In the genomic region with DNA sequence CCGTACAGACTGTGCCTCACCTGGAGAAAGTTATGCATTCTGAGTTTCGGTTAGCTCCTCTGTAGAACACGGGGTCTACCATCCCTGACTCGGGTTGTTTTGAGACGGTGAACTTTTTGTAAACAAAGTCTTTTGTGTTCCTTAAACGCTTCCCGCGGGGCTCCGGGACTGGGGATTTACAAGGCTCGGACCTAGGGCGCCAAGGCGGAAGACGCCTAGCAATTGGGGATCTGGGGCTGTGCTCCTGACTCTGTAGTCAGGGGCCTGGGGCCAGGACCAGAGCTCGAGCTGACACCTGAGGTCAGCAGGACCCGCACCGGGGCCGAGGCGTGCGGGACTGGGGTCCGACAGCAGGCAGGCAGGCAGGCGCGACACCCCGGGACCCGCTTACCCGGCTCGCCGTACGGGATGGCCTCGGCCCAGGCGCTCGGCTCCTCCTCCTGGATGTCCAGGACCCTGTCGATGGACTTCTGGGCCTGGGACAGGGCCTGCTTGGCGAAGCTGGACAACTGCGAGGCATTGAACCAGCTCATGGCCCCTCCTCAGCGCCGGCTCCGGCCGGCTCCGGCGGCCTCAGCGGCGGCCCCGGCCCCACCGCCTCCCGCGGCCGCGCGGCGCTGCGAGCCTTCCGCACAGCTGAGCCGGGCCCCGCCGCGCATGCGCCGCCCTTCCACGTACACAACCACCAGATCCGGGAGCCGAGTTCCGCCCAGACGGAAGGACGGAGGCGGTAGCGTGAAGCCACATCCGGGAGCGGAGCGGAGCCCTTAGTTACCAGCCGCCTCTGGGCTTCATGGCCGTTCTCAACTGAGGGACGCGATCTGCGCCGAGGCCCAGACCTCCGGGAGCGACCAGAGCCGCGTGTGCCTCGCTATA, we compare ENCODE assay signal across 8 mouse cellular contexts. TPM values are rescaled to one million over a fixed set of nuclear protein-coding genes. Genes with fewer than 3 reads are reported as not detected.
A peak's percentile ranks its signal among the peaks of the same experiment; 100 is the strongest.
DNase-seq lines count a peak whose midpoint lies in the region; ATAC-seq and TF ChIP-seq lines count a peak whose summit lies in the region.

A gene (minus strand): TSS at position 632 of the 876 bp plus-strand sequence.

- in situ Hi-C loops in CH12.LX (cut with MboI; ENCODE audit: low pct_ligation_motif_present, low pct_unique_long_range_greater_than_20kb, low sequenced_read_pairs), result no loop called here

- no peak for TF ChIP-seq EP300 in CH12.LX (IDR thresholded peaks at IDR 0.05; ENCODE audit: low read length)
- TF ChIP-seq EP300 in heart, postnatal 0 days (IDR thresholded peaks at IDR 0.05; ENCODE audit: low read depth), result no peak; the same call in 1 of the 2 replicates

- TF ChIP-seq POLR2A in CH12.LX (IDR thresholded peaks at IDR 0.05; ENCODE audit: low read depth, low read length), result peak; percentile 95
- TF ChIP-seq POLR2A in testis, adult 2 months (IDR thresholded peaks at IDR 0.05; ENCODE audit: control insufficient read depth, low read depth, low read length), result peak; percentile 98

- peak within 1 kb of the TSS; percentile 75 to 95 (median 92) for H3K4me3 ChIP-seq in CH12.LX (replicated peaks in 1 of 3; ENCODE audit: low read depth in 2 of 3, low read length in 2 of 3, poor library complexity in 1 of 3)
- peak within 1 kb of the TSS; percentile 78 for H3K4me3 ChIP-seq in forebrain, embryonic 12.5 days (replicated peaks)
- peak within 1 kb of the TSS; percentile 91 for H3K4me3 ChIP-seq in heart, postnatal 0 days (ENCODE audit: low read depth, low read length)
- peak within 1 kb of the TSS; percentile 99 for H3K4me3 ChIP-seq in liver, embryonic 16.5 days (ENCODE audit: low read depth, low read length)
- H3K4me3 ChIP-seq in neural tube, embryonic 13.5 days, result peak within 1 kb of the TSS; percentile 83
- peak within 1 kb of the TSS; percentile 92 for H3K4me3 ChIP-seq in testis, adult 2 months (ENCODE audit: control insufficient read depth, low read depth, low read length)

- H3K9ac ChIP-seq in CH12.LX (ENCODE audit: insufficient read depth, low read depth), result peak within 1 kb of the TSS; percentile 90
- H3K9ac ChIP-seq in forebrain, embryonic 12.5 days, result peak within 1 kb of the TSS; percentile 84
- peak within 1 kb of the TSS; percentile 96 for H3K9ac ChIP-seq in heart, postnatal 0 days (replicated peaks; ENCODE audit: low read depth, low read length)
- H3K9ac ChIP-seq in liver, embryonic 16.5 days (ENCODE audit: low read depth, low read length), result peak within 1 kb of the TSS; percentile 99
- H3K9ac ChIP-seq in neural tube, embryonic 13.5 days, result peak within 1 kb of the TSS; percentile 92

- peaks cover 2 to 54% of the 10 kb centered on the region in 2 experiments; a peak in 3 of 4 replicates for H3K4me1 ChIP-seq in CH12.LX (ENCODE audit: control insufficient read depth in 1 of 2, insufficient read depth in 2 of 2)
- H3K4me1 ChIP-seq in forebrain, embryonic 12.5 days, result peaks cover 16% of the 10 kb centered on the region
- H3K4me1 ChIP-seq in heart, postnatal 0 days (ENCODE audit: control insufficient read depth, insufficient read depth), result peaks cover 13% of the 10 kb centered on the region
- H3K4me1 ChIP-seq in liver, embryonic 16.5 days (ENCODE audit: control insufficient read depth, low read depth, low read length), result peaks cover 22% of the 10 kb centered on the region
- H3K4me1 ChIP-seq in neural tube, embryonic 13.5 days (replicated peaks), result peaks cover 35% of the 10 kb centered on the region
- peaks cover 4% of the 10 kb centered on the region; the same call in 1 of the 2 replicates for H3K4me1 ChIP-seq in testis, adult 2 months (ENCODE audit: control insufficient read depth, insufficient read depth, low read length)

- peak within 1 kb of the TSS; percentile 93 for H3K4me2 ChIP-seq in CH12.LX (ENCODE audit: insufficient read depth, low read depth, poor library complexity, severe bottlenecking)
- H3K4me2 ChIP-seq in forebrain, embryonic 12.5 days, result peak within 1 kb of the TSS; percentile 57
- H3K4me2 ChIP-seq in heart, postnatal 0 days (ENCODE audit: low read depth, low read length), result peak within 1 kb of the TSS; percentile 68
- H3K4me2 ChIP-seq in liver, embryonic 16.5 days (ENCODE audit: low read depth, low read length), result peak within 1 kb of the TSS; percentile 75
- peak within 1 kb of the TSS; percentile 62 for H3K4me2 ChIP-seq in neural tube, embryonic 13.5 days

- peaks cover 30% of the 10 kb centered on the region for H3K79me2 ChIP-seq in CH12.LX (replicated peaks; ENCODE audit: control insufficient read depth, extremely low read depth, insufficient read depth, poor library complexity, severe bottlenecking)

- H3K9me3 ChIP-seq in CH12.LX (replicated peaks; ENCODE audit: low read length), result no peaks in the 10 kb centered on the region
- H3K9me3 ChIP-seq in forebrain, embryonic 12.5 days, result no peaks in the 10 kb centered on the region
- H3K9me3 ChIP-seq in heart, postnatal 0 days (replicated peaks; ENCODE audit: control insufficient read depth, low read length), result no peaks in the 10 kb centered on the region
- H3K9me3 ChIP-seq in liver, embryonic 16.5 days (replicated peaks; ENCODE audit: control insufficient read depth, low read length), result no peaks in the 10 kb centered on the region
- H3K9me3 ChIP-seq in neural tube, embryonic 13.5 days, result no peaks in the 10 kb centered on the region

- H3K36me3 ChIP-seq in CH12.LX (replicated peaks in 1 of 2; ENCODE audit: control insufficient read depth in 1 of 2, insufficient read depth in 1 of 2, low read length in 1 of 2), result peaks cover 5 to 26% of the 10 kb centered on the region in 2 experiments
- peaks cover 15% of the 10 kb centered on the region for H3K36me3 ChIP-seq in forebrain, embryonic 12.5 days (replicated peaks)
- peaks cover 19% of the 10 kb centered on the region; the same call in 1 of the 2 replicates for H3K36me3 ChIP-seq in heart, postnatal 0 days (replicated peaks; ENCODE audit: control insufficient read depth, insufficient read depth, low read length)
- peaks cover 5% of the 10 kb centered on the region for H3K36me3 ChIP-seq in liver, embryonic 16.5 days (ENCODE audit: control insufficient read depth, insufficient read depth)
- H3K36me3 ChIP-seq in neural tube, embryonic 13.5 days, result peaks cover 20% of the 10 kb centered on the region
- peaks cover 3% of the 10 kb centered on the region for H3K36me3 ChIP-seq in testis, adult 2 months (ENCODE audit: control insufficient read depth, insufficient read depth, low read length)

- WGBS in forebrain, embryonic 12.5 days, result under 1% methylated on average over 77 of the region's 80 CpGs
- WGBS in heart, postnatal 0 days, result under 1% methylated on average over 78 of the region's 80 CpGs
- under 1% methylated on average over 80 of the region's 80 CpGs for WGBS in liver, embryonic 16.5 days (ENCODE audit: insufficient replicate concordance)
- WGBS in neural tube, embryonic 13.5 days, result under 1% methylated on average over 79 of the region's 80 CpGs

- H3K27ac ChIP-seq in CH12.LX (ENCODE audit: insufficient read depth, low read depth), result peak within 1 kb of the TSS; percentile 85
- peak within 1 kb of the TSS; percentile 92 for H3K27ac ChIP-seq in forebrain, embryonic 12.5 days
- peak within 1 kb of the TSS; percentile 89 for H3K27ac ChIP-seq in heart, postnatal 0 days (ENCODE audit: low read depth)
- H3K27ac ChIP-seq in liver, embryonic 16.5 days (ENCODE audit: low read length), result peak within 1 kb of the TSS; percentile 93
- peak within 1 kb of the TSS; percentile 91 for H3K27ac ChIP-seq in neural tube, embryonic 13.5 days (replicated peaks)
- peak within 1 kb of the TSS; percentile 98 for H3K27ac ChIP-seq in testis, adult 2 months (ENCODE audit: control insufficient read depth, insufficient read depth, low read depth, low read length)

- dilution Hi-C loops in CH12.LX (cut with MboI; ENCODE audit: extremely low pct_ligation_motif_present, extremely low pct_unique_long_range_greater_than_20kb, low sequenced_read_pairs), result no loop called here

- peak; percentile 93 for DNase-seq in CH12.LX (ENCODE audit: extremely low read depth)
- DNase-seq in c-Kit-positive CD71-positive TER-119-negative erythroid progenitor cells, embryonic 14.5 days (ENCODE audit: low read depth), result peak; percentile 86
- DNase-seq in heart, postnatal 0 days (ENCODE audit: low spot score), result peak; percentile 93
- DNase-seq in kidney, postnatal 4 days, result peak; percentile 97 to 98

- no peak for TF ChIP-seq RAD21 in CH12.LX (IDR thresholded peaks at IDR 0.05; ENCODE audit: low read depth, low read length)

- ATAC-seq in forebrain, embryonic 12.5 days (ENCODE audit: low FRiP score), result peak; percentile 98
- ATAC-seq in heart, postnatal 0 days (ENCODE audit: insufficient read depth, low read depth), result peak; percentile 97
- ATAC-seq in liver, embryonic 16.5 days (ENCODE audit: low read depth), result peak; percentile 99
- ATAC-seq in neural tube, embryonic 13.5 days (ENCODE audit: low read depth), result peak; percentile 98

- no peak for TF ChIP-seq CTCF in CH12.LX (conservative IDR thresholded peaks at IDR 0.05 in 1 of 2, IDR thresholded peaks at IDR 0.05 in 1 of 2; ENCODE audit: low read depth in 2 of 2, low read length in 2 of 2)
- TF ChIP-seq CTCF in heart, postnatal 0 days (IDR thresholded peaks at IDR 0.05; ENCODE audit: low read depth), result no peak
- no peak for TF ChIP-seq CTCF in testis, adult 2 months (IDR thresholded peaks at IDR 0.05; ENCODE audit: control insufficient read depth, insufficient read depth, insufficient replicate concordance, low read depth, low read length)

- no peaks in the 10 kb centered on the region for H3K27me3 ChIP-seq in CH12.LX (replicated peaks)
- no peaks in the 10 kb centered on the region for H3K27me3 ChIP-seq in forebrain, embryonic 12.5 days
- H3K27me3 ChIP-seq in heart, postnatal 0 days (ENCODE audit: control insufficient read depth, insufficient read depth, low read length), result no peaks in the 10 kb centered on the region
- no peaks in the 10 kb centered on the region for H3K27me3 ChIP-seq in liver, embryonic 16.5 days (ENCODE audit: control insufficient read depth, insufficient read depth, low read depth, low read length)
- H3K27me3 ChIP-seq in neural tube, embryonic 13.5 days, result no peaks in the 10 kb centered on the region
- no peaks in the 10 kb centered on the region for H3K27me3 ChIP-seq in testis, adult 2 months (ENCODE audit: control insufficient read depth, insufficient read depth, low read length)

TF ChIP-seq in CH12.LX, 34 proteins besides CTCF, POLR2A, EP300 and RAD21 (continues in another document):
- TF ChIP-seq NELFE (IDR thresholded peaks at IDR 0.05; ENCODE audit: low read depth, low read length), result peak; percentile 93; the same call in 1 of the 2 replicates

RNA-seq across cellular contexts. Expression of the gene that starts here (rescaled TPM):
- total RNA-seq in CH12.LX (2012; rRNA removed), result 22.3 and 23.5 TPM in 2 replicates
- 12.7 and 13.7 TPM in 2 replicates for total RNA-seq in CH12.LX (2014; rRNA removed)
- 25.1 and 26.4 TPM in 2 replicates for polyA plus RNA-seq in CH12.LX (2012; ENCODE audit: insufficient read length, low read depth)
- 30.5 and 33.5 TPM in 2 replicates for polyA plus RNA-seq in forebrain, embryonic 12.5 days (2016; fragmentation: Nextera tagmentation; extraction: Ambion mirVana)
- 8.1 and 12.8 TPM in 2 replicates for total RNA-seq in heart, postnatal 0 days (2014; rRNA removed; ENCODE audit: low replicate concordance)
- 27.2 and 29.1 TPM in 2 replicates for polyA plus RNA-seq in heart, postnatal 0 days (2015; fragmentation: Nextera tagmentation; extraction: Ambion mirVana)
- polyA plus RNA-seq in liver, embryonic 16.5 days (2015; fragmentation: Nextera tagmentation; extraction: Ambion mirVana), result 10.5 and 14.5 TPM in 2 replicates
- polyA plus RNA-seq in neural tube, embryonic 13.5 days (2015; fragmentation: Nextera tagmentation; extraction: Ambion mirVana), result 43.1 and 44.9 TPM in 2 replicates
- 28.8 and 29.5 TPM in 2 replicates for polyA plus RNA-seq in testis, adult 2 months (2012; rRNA removed)

Comparison
In these comparisons a context has a peak if more than half of its experiments do, and no peak if none do; other contexts are left out.
1. Peak in every context shown above with its lines: DNase-seq, ATAC-seq, H3K4me3 ChIP-seq and H3K27ac ChIP-seq.